Mouse (Mus musculus) hindbrain, embryonic 16.5 days (tissue): Measurements from ENCODE around the gene Thbs4. TPM values are rescaled to one million over a fixed set of nuclear protein-coding genes. Genes with fewer than 3 reads are reported as not detected.

Source experiments
- ATAC-seq: fragments of 200-750 bp; cut with Nextera tagmentation; 2 replicates; pipeline ENCODE4 v1.8.0; 2017; ENCODE audit warnings: moderate TSS enrichment, moderate library complexity
- H3K27ac ChIP-seq: fragments of 300-500 bp; sonication (generic); 2 replicates; pipeline ENCODE4 v1.5.1; 2014; ENCODE audit warnings: low read depth, mild to moderate bottlenecking, control low read depth, low read length, moderate library complexity
- H3K27me3 ChIP-seq: fragments of 300-500 bp; sonication (generic); replicated peaks from 2 replicates; pipeline ENCODE4 v1.6.1; 2014; ENCODE audit warnings: low read length; ENCODE audit not compliant: control insufficient read depth, insufficient read depth
- H3K36me3 ChIP-seq: fragments of 300-500 bp; sonication (generic); 2 replicates; pipeline ENCODE4 v1.6.1; 2014; ENCODE audit warnings: mild to moderate bottlenecking, low read length, moderate library complexity, mixed read lengths; ENCODE audit not compliant: control insufficient read depth, insufficient read depth
- H3K4me1 ChIP-seq: fragments of 300-500 bp; sonication (generic); 2 replicates; pipeline ENCODE4 v1.6.1; 2014; ENCODE audit warnings: low read depth, low read length; ENCODE audit not compliant: control insufficient read depth, insufficient read depth
- H3K4me2 ChIP-seq: fragments of 300-500 bp; sonication (generic); 2 replicates; pipeline ENCODE4 v1.6.1; 2014; ENCODE audit warnings: mild to moderate bottlenecking, low read length, control low read depth, moderate library complexity
- H3K4me3 ChIP-seq: fragments of 300-500 bp; sonication (generic); 2 replicates; pipeline ENCODE4 v1.5.1; 2014; ENCODE audit warnings: mild to moderate bottlenecking, low read length, control low read depth, moderate library complexity
- H3K9ac ChIP-seq: fragments of 300-500 bp; sonication (generic); 2 replicates; pipeline ENCODE4 v1.6.1; 2014; ENCODE audit warnings: low read depth, mild to moderate bottlenecking, control low read depth, low read length, moderate library complexity
- H3K9me3 ChIP-seq: fragments of 300-500 bp; sonication (generic); 2 replicates; pipeline ENCODE4 v1.6.1; 2014; ENCODE audit warnings: mild to moderate bottlenecking, low read length, moderate library complexity; ENCODE audit not compliant: control insufficient read depth
- whole genome bisulfite sequencing: fragments of 180-500 bp; shearing (Covaris S2); extraction: QIAGEN DNeasy Blood & Tissue Kit; methylation state at CpG from one replicate; pipeline ENCODE4 v1.1.7; 2014; 5-methylcytosine and 5-hydroxymethylcytosine counted together
- polyA plus RNA-seq: library from polyadenylated mRNA; unstranded; fragments of >200 nt; fragmentation: Nextera tagmentation; extraction: Ambion mirVana; gene quantifications from 2 replicates; pipeline ENCODE4 v1.2.1, GENCODE M21; 2015

Thbs4 gene
- polyA plus RNA-seq, 1 experiment from 2014 or later, result 2.3 TPM

DNA sequence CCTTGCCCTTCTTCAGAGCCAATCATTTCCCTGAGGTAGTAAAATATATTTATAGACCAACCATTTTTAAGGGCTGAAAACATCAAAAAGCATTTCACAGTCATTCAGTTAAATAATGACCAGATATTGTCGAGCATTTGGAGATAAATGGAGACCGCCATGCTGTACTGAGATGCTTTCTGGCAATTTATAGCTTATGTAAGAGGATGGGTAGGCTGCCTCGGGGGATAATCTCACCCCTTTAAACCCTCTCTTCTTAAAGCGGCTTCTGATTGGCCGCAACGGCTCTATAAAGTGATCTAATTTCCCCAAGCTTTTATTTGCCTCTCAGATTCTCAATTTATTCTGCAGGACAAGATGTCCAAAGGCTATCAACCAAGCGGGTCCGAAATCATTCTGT, 22.1 kb downstream of the Thbs4 start:
- Histone ChIP-seq H3K27ac (no peak overlapping the region), H3K27me3 (no peaks in the 10 kb centered on the region), H3K4me1 (no peaks in the 10 kb centered on the region), H3K4me2 (no peak overlapping the region), H3K4me3 (no peak overlapping the region), H3K36me3 (no peaks in the 10 kb centered on the region), H3K9ac (no peak overlapping the region), H3K9me3 (no peaks in the 10 kb centered on the region)
- WGBS, result 77% methylated on average over 8 of the region's 8 CpGs
- ATAC-seq, result no peak

DNA sequence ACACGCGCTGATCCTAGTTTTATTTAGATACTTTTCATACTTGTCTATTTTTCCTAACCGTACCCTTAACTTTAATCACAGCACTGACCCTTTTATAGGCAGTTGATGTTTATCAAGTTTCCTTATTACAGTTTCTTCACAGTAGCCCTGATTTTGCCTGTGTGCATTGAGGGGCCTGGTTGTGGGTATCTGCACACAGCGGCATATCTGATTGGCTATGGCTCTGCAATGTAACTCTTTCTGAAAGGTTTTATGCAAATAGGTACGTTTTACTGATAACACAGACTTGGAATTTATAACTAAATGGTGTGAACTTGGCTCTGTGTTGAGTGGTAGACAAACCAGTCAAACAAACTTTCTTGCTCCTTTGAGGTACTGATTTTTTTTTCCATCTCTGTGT, 23.1 kb downstream of the Thbs4 start:
- Histone ChIP-seq H3K27me3 (no peaks in the 10 kb centered on the region), H3K27ac (no peak overlapping the region), H3K4me3 (no peak overlapping the region), H3K4me1 (no peaks in the 10 kb centered on the region), H3K9me3 (no peaks in the 10 kb centered on the region), H3K9ac (no peak overlapping the region), H3K36me3 (no peaks in the 10 kb centered on the region), H3K4me2 (no peak overlapping the region)
- no peak for ATAC-seq
- 89% methylated on average over 5 of the region's 5 CpGs for WGBS

DNA sequence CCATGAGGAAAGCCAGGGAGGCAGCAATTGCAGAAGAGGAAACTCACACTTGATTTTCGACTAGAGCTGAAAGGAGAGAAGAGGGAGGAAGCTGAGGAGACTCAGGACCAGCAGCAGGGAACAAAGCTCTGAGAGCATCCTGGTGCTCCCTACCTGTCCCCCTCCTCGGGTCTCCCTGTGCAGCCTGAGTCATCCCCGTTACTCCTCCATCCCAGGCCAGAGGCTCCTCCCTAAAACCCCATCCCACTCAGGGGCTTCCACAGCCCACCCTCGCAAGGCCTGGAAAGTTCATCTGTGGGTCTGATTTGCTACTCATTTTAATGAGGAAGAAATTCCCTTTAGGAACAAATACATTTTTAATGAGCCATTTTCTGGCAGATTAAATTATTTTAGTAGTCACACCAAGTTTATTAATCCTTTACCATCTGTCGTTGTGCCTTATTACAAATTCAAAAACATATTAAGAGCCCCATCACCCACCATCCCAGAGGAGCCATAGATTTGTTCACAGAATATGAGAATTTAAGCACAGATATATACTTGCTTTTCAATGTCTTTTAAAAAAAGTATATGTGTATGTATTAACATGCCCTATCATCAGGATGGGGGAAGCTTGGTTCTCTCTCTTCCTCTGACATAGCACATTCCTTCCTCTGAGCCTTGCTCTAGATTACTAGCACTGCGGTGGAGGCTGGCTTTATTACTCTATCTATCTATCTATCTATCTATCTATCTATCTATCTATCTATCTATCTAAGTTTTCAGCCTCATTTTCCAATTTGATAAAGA, 29.0 kb downstream of the Thbs4 start:
- Histone ChIP-seq H3K36me3 (no peaks in the 10 kb centered on the region), H3K9me3 (no peaks in the 10 kb centered on the region), H3K4me2 (no peak overlapping the region), H3K4me3 (no peak overlapping the region), H3K27me3 (no peaks in the 10 kb centered on the region), H3K27ac (no peak overlapping the region), H3K4me1 (no peaks in the 10 kb centered on the region), H3K9ac (no peak overlapping the region)
- peak; percentile 49; the same call in 1 of the 2 replicates for ATAC-seq
- 59% methylated on average over 5 of the region's 6 CpGs for WGBS

DNA sequence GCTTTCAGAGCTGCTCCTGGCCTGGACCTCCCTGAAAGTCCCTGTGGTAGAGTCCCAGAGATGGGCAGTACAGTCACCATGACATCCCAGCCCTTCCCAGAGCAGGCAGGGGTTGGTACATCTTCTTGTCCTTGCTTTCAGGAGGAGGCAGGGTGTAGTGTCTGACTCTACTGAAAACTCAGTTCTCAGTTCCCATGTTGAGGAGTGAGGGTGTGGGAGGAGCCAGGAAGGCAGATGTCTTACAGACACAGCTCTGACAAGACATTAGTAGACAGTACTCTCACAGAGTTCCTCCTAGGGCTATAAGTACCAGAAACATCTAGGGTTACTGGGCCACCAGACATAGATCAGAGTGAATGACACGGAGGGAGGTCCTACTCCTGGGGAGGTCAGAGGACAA, 32.3 kb downstream of the Thbs4 start:
- no peaks in the 10 kb centered on the region for H3K27me3 ChIP-seq
- H3K9me3 ChIP-seq, result no peaks in the 10 kb centered on the region
- ATAC-seq, result no peak
- no peak overlapping the region for H3K4me2 ChIP-seq
- no peak overlapping the region for H3K4me3 ChIP-seq
- no peak overlapping the region for H3K9ac ChIP-seq
- no peaks in the 10 kb centered on the region for H3K36me3 ChIP-seq
- no peak overlapping the region for H3K27ac ChIP-seq
- no peaks in the 10 kb centered on the region for H3K4me1 ChIP-seq
- 83% methylated on average over 1 of the region's 1 CpGs for WGBS

DNA sequence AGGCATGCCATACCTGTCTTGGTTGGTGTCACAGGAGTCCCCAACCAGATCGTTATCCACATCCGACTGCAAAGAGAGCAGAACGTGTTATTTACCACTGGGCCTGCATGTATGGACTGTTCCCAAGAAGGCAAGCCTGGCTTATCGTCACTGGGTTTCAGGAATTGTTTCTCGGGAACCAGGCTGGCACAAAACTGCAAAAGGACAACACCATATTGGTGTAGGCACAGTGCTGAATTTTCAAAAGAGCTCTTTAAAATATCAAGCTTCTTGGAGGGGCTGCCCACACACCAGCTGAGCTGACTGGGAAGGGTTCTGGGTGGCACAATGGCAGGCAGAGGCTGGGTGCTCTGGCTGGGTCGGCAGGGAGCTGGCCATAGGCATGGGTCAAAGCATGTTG, 34.1 kb downstream of the Thbs4 start:
- H3K9me3 ChIP-seq, result no peaks in the 10 kb centered on the region
- no peaks in the 10 kb centered on the region for H3K27me3 ChIP-seq
- H3K9ac ChIP-seq, result no peak overlapping the region
- H3K4me2 ChIP-seq, result no peak overlapping the region
- no peaks in the 10 kb centered on the region for H3K36me3 ChIP-seq
- ATAC-seq, result no peak
- no peak overlapping the region for H3K27ac ChIP-seq
- 80% methylated on average over 6 of the region's 6 CpGs for WGBS
- no peak overlapping the region for H3K4me3 ChIP-seq
- no peaks in the 10 kb centered on the region for H3K4me1 ChIP-seq

DNA sequence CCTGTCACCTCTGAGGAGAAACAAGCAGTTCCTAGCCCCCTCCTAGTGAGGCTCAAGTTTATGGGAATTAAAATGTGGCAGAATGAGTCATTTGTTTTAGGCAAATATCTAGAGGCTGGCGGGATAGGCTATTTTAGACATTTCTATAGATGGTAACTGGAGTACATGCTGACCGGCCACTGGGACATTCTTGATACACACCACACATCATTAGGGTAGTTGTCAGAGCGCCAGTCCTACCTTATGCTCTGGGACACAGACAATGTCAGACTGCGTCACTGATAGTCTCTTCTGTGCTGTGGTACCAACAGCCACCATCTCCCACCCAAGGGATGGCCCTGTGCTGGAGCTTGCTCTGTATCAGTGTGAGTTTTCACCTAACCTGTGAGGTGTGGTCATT, 35.5 kb downstream of the Thbs4 start:
- H3K27me3 ChIP-seq, result no peaks in the 10 kb centered on the region
- H3K4me1 ChIP-seq, result no peaks in the 10 kb centered on the region
- no peaks in the 10 kb centered on the region for H3K36me3 ChIP-seq
- no peak overlapping the region for H3K27ac ChIP-seq
- no peak overlapping the region for H3K4me3 ChIP-seq
- 86% methylated on average over 4 of the region's 4 CpGs for WGBS
- no peak overlapping the region for H3K4me2 ChIP-seq
- ATAC-seq, result no peak
- H3K9ac ChIP-seq, result no peak overlapping the region
- no peaks in the 10 kb centered on the region for H3K9me3 ChIP-seq

DNA sequence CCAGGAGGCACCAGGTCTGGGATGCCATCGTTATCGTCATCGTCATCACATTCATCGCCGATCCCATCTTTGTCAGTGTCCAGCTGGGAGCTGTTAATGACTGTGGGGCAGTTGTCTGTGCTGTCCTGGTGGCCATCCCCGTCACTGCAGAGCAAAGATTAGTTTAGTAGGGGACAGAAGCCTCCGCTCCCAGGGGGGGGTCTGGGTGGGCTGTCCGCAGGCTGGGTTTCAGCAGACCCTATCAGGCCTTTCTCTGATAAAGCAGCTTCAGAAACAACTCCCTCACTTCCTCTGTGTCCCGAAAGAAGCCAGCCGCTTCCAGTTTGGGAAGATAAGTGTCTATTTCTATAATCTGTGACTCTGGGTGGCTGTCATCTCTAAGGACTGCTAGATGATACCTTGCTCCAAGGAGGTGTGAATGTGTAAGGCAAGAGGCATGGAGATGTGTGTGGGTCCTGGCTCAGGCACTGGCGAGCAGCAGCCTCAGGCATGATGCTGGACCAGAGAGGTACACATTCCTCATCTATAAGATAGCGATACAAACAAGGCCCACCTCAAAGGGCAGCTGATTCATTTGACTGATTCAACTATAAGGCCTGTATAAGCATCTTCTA, 36.5 kb downstream of the Thbs4 start:
- no peaks in the 10 kb centered on the region for H3K36me3 ChIP-seq

DNA sequence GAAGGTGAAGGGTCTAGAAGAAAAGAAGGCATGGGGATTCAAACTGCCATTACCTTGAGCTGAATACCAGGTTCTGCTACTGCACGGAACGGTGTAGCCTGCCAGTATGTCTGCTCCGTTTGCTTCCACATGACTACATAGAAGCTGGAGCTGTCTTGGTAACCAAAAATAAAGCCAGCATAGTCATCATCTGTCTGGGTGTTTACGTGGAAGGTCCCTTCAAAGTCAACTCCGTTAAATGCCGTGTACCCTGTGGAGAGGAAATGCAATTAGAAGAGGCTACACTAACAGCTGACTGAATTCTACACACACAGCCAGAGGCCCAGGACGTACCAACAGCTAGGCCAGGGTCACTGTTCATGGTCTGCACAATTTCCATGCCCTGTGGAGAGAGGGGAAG, 39.6 kb downstream of the Thbs4 start:
- Histone ChIP-seq H3K4me1 (peaks cover 4% of the 10 kb centered on the region), H3K27ac (no peak overlapping the region), H3K9me3 (no peaks in the 10 kb centered on the region), H3K4me3 (no peak overlapping the region), H3K9ac (no peak overlapping the region), H3K36me3 (no peaks in the 10 kb centered on the region), H3K27me3 (no peaks in the 10 kb centered on the region), H3K4me2 (no peak overlapping the region)
- WGBS, result 45% methylated on average over 7 of the region's 7 CpGs
- ATAC-seq, result no peak

More for the DNA sequence above, 36.5 kb downstream of the Thbs4 start:
- Histone ChIP-seq H3K4me2 (no peak overlapping the region), H3K9ac (no peak overlapping the region), H3K4me3 (no peak overlapping the region), H3K4me1 (no peaks in the 10 kb centered on the region), H3K27ac (no peak overlapping the region), H3K27me3 (no peaks in the 10 kb centered on the region), H3K9me3 (no peaks in the 10 kb centered on the region)
- ATAC-seq, result no peak
- WGBS, result 90% methylated on average over 12 of the region's 12 CpGs

DNA sequence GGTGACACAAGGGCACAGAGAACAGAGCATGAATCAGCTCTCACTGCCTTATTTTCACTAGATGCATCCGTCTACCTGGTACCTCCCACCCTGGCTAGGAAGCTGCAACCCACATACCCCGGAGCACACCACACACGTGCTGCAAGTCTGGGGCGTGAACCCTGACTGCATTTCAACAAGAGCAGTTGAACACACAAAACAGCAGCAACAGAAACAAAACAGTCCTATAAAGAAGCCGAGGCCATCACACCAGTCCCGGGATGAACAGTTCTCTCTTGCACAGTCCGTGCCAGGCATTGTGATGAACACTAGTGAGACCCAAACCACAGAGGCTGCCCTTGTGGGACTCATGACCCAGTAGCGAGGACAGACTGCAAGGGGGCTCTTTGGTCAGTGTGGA, 40.9 kb downstream of the Thbs4 start:
- WGBS, result 90% methylated on average over 8 of the region's 8 CpGs
- no peak for ATAC-seq
- peaks cover 4% of the 10 kb centered on the region for H3K4me1 ChIP-seq

More for the DNA sequence above, 40.9 kb downstream of the Thbs4 start:
- Histone ChIP-seq H3K4me2 (no peak overlapping the region), H3K4me3 (no peak overlapping the region), H3K9ac (no peak overlapping the region), H3K27ac (no peak overlapping the region), H3K36me3 (no peaks in the 10 kb centered on the region), H3K9me3 (no peaks in the 10 kb centered on the region), H3K27me3 (no peaks in the 10 kb centered on the region)
